Mouse (Mus musculus): ENCODE data around the gene Vps8.

Gene Vps8

GRCm38 (mm10) chr16:21687406-21687805, 264.5 kb downstream of the Vps8 start:
- DNase-seq = peak; percentile 36

DNA sequence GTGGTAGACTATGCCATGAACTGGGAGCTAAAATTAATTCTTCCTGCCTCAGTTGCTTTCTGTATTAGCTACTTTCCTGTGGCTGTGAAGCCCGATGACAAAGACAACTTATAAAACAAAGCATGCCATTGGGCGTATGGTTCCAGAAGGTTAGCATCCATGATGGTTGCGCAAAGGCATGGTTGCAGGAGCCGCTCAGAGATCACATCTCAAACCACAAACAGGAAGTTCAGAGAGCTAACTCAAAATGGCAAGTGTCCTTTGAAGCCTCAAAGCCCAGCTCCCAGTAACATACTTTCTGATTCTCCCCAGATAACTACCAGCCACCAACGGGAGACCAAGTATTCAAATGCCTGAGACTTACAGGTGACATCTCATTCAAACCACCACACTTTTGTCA, 266.2 kb downstream of the Vps8 start:
- DNase-seq = peak; percentile 59

DNA sequence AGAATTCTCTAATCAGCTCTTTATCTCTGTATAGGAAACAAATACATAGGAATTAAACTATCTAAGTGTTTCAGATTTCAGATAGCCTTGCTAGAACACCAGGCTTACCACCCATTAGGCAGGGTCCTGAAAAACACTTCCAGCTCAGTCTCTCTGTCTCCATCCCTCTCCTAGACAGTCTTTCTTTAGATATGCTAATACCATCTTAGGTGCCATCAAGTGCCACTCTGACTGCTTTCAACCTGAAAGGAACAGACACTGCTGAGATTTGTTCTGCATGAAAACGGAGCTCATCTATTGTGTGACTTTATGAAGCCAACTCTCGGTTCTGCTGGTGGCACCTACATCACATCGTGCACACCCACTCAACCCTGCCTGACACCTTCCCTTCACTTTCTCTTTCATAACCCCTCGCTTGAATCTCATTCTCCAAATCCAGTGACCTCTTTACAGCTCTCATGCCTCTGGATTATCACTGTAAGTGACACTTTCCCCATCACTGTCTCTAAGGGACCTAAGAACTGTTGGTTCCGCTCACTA, 267.4 kb downstream of the Vps8 start:
- DNase-seq = peak; percentile 27

- peak; percentile 97 for DNase-seq
Measured at GRCm38 (mm10) chr16:21693981-21694462, 271.1 kb downstream of the Vps8 start.

Data from heart, adult 11 months (tissue).